Mouse (Mus musculus) lung, postnatal 25 days (tissue): ENCODE data around the gene Frk.
"Not testable (repeated sequence)": the region's sequence is repeated elsewhere in the genome, so short reads cannot be mapped to it uniquely, and the experiment has no call there.

ENCODE experiments used
- DNase-seq: peaks from one replicate; pipeline ENCODE4 v3.0.0; 2022; ENCODE audit warnings: low spot score

Frk gene

GRCm38 (mm10) chr10:34483297-34484013, at the start of gene Frk:
Gene Frk, plus strand, starts transcription at chr10:34483399.
- peak; percentile 32 for DNase-seq

GRCm38 (mm10) chr10:34434191-34434590, 49.0 kb upstream of the Frk start:
- DNase-seq, result not testable (repeated sequence)

GRCm38 (mm10) chr10:34449469-34449868, 33.7 kb upstream of the Frk start:
- no peak for DNase-seq

- DNase-seq, result peak; percentile 8
These were observed 21.7 kb upstream of the Frk start for GRCm38 (mm10) chr10:34461451-34461850.

GRCm38 (mm10) chr10:34464321-34464720, 18.9 kb upstream of the Frk start:
- DNase-seq, result no peak

- no peak for DNase-seq
These were observed 14.2 kb upstream of the Frk start for GRCm38 (mm10) chr10:34469037-34469436.

GRCm38 (mm10) chr10:34479942-34480455, 3.2 kb upstream of the Frk start:
- DNase-seq, result no peak

GRCm38 (mm10) chr10:34484014-34484411, 814 bp downstream of the Frk start:
- peak; percentile 40 for DNase-seq

- peak; percentile 31 for DNase-seq
These were observed 1.9 kb downstream of the Frk start for GRCm38 (mm10) chr10:34485079-34485478.

GRCm38 (mm10) chr10:34507807-34508206, 24.6 kb downstream of the Frk start:
- DNase-seq, result no peak

- peak; percentile 17 for DNase-seq
These were observed 25.4 kb downstream of the Frk start for GRCm38 (mm10) chr10:34508593-34508992.

- DNase-seq, result no peak
These were observed 26.1 kb downstream of the Frk start for GRCm38 (mm10) chr10:34509256-34509655.

- DNase-seq, result no peak
These were observed 28.0 kb downstream of the Frk start for GRCm38 (mm10) chr10:34511192-34511591.

GRCm38 (mm10) chr10:34512551-34512950, 29.4 kb downstream of the Frk start:
- no peak for DNase-seq

GRCm38 (mm10) chr10:34525598-34525997, 42.4 kb downstream of the Frk start:
- no peak for DNase-seq

GRCm38 (mm10) chr10:34531766-34532165, 48.6 kb downstream of the Frk start:
- no peak for DNase-seq

- DNase-seq, result peak; percentile 20
These were observed 49.3 kb downstream of the Frk start for GRCm38 (mm10) chr10:34532507-34532906.

GRCm38 (mm10) chr10:34540687-34541086, 57.5 kb downstream of the Frk start:
- no peak for DNase-seq

- no peak for DNase-seq
These were observed 58.7 kb downstream of the Frk start for GRCm38 (mm10) chr10:34541717-34542490.

- DNase-seq, result no peak
These were observed 67.4 kb downstream of the Frk start for GRCm38 (mm10) chr10:34550612-34551011.

GRCm38 (mm10) chr10:34551636-34552035, 68.4 kb downstream of the Frk start:
- DNase-seq, result no peak

- no peak for DNase-seq
These were observed 80.4 kb downstream of the Frk start for GRCm38 (mm10) chr10:34563518-34564176.

- no peak for DNase-seq
These were observed 132.3 kb downstream of the Frk start for GRCm38 (mm10) chr10:34615474-34615873.
